Mouse (Mus musculus) kidney, postnatal 14 days (tissue): ENCODE data around the gene Clk2.

Experiments used
- DNase-seq: peaks from one replicate; pipeline ENCODE4 v3.0.0; 2022; ENCODE audit warnings: mixed read lengths

Gene Clk2

DNA sequence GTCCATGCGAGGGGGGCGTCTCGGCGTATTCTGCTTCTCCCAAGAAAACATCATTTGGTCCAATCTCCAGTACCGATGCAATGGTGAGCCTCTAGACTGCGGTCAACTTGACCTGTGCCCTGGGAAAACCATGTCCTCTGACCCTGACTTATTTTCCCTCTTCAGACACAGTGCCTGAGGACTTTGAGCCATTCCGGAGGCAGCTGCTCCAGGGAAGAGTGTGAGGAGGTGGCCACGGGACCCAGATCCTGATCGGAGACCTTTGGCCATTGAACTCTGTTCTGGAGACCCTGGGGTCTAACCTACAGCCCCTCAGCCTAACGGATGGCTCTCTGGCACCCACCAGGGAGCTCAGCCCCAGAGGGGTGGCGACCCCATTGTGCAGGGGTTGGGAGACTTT, 61.8 kb downstream of the Clk2 start:
- no peak for DNase-seq
